Mouse (Mus musculus): ENCODE results near the gene Rora.
A peak's percentile ranks its signal among the peaks of the same experiment; 100 is the strongest.
"Not testable (repeated sequence)": the region's sequence is repeated elsewhere in the genome, so short reads cannot be mapped to it uniquely, and the experiment has no call there.

Gene Rora

GRCm38 (mm10) chr9:69090749-69091270 is 437.2 kb downstream of the Rora start:
- no peak for DNase-seq (ENCODE audit: low spot score)

- peak; percentile 9 for DNase-seq (ENCODE audit: low spot score)
Observed at GRCm38 (mm10) chr9:69092119-69093013, 438.8 kb downstream of the Rora start.

- not testable (repeated sequence) for DNase-seq (ENCODE audit: low spot score)
Observed at GRCm38 (mm10) chr9:69100153-69100756, 446.7 kb downstream of the Rora start.

GRCm38 (mm10) chr9:69104321-69104720 is 450.7 kb downstream of the Rora start:
- no peak for DNase-seq (ENCODE audit: low spot score)

GRCm38 (mm10) chr9:69109618-69110300 is 456.2 kb downstream of the Rora start:
- no peak for DNase-seq (ENCODE audit: low spot score)

GRCm38 (mm10) chr9:69110301-69110674 is 456.7 kb downstream of the Rora start:
- no peak for DNase-seq (ENCODE audit: low spot score)

- DNase-seq (ENCODE audit: low spot score) = no peak
Observed at GRCm38 (mm10) chr9:69110706-69111105, 457.1 kb downstream of the Rora start.

- no peak for DNase-seq (ENCODE audit: low spot score)
Observed at GRCm38 (mm10) chr9:69111539-69111938, 458.0 kb downstream of the Rora start.

GRCm38 (mm10) chr9:69114429-69114984 is 460.9 kb downstream of the Rora start:
- DNase-seq (ENCODE audit: low spot score) = no peak

GRCm38 (mm10) chr9:69116740-69117139 is 463.2 kb downstream of the Rora start:
- DNase-seq (ENCODE audit: low spot score) = no peak

GRCm38 (mm10) chr9:69121117-69121740 is 467.6 kb downstream of the Rora start:
- DNase-seq (ENCODE audit: low spot score) = no peak

- peak; percentile 16 for DNase-seq (ENCODE audit: low spot score)
Observed at GRCm38 (mm10) chr9:69125011-69125786, 471.6 kb downstream of the Rora start.

GRCm38 (mm10) chr9:69125787-69126161 is 472.2 kb downstream of the Rora start:
- no peak for DNase-seq (ENCODE audit: low spot score)

- DNase-seq (ENCODE audit: low spot score) = no peak
Observed at GRCm38 (mm10) chr9:69126595-69126994, 473.0 kb downstream of the Rora start.

GRCm38 (mm10) chr9:69128335-69128734 is 474.7 kb downstream of the Rora start:
- no peak for DNase-seq (ENCODE audit: low spot score)

- DNase-seq (ENCODE audit: low spot score) = no peak
Observed at GRCm38 (mm10) chr9:69132995-69133394, 479.4 kb downstream of the Rora start.

GRCm38 (mm10) chr9:69133696-69134095 is 480.1 kb downstream of the Rora start:
- no peak for DNase-seq (ENCODE audit: low spot score)

GRCm38 (mm10) chr9:69134604-69135003 is 481.0 kb downstream of the Rora start:
- no peak for DNase-seq (ENCODE audit: low spot score)

GRCm38 (mm10) chr9:69136821-69137220 is 483.2 kb downstream of the Rora start:
- DNase-seq (ENCODE audit: low spot score) = no peak

- DNase-seq (ENCODE audit: low spot score) = no peak
Observed at GRCm38 (mm10) chr9:69137398-69137797, 483.8 kb downstream of the Rora start.

- DNase-seq (ENCODE audit: low spot score) = peak; percentile 10
Observed at GRCm38 (mm10) chr9:69140144-69140543, 486.6 kb downstream of the Rora start.
